In the genomic region with DNA sequence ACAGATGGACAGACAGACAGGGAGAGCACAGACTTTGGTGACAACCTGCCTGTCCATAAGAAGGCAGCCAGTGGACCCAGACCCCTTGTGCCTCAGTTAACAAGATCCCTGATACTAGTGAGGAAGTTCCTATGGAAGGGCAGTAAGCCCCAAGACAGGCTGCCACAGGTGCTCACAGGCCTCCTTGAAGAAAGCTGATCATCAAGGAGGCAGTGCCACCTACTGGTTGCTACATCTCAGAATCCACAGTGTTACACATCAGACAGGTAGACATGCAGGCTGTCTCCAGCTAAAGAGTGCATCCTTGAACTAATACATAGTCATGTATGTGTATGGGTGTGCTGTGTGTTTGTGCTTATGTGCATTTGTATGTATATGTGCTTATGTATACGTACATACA, we compare ENCODE assay signal across 9 mouse cellular contexts. TPM values are rescaled to one million over a fixed set of nuclear protein-coding genes. Genes with fewer than 3 reads are reported as not detected.
A peak's percentile ranks its signal among the peaks of the same experiment; 100 is the strongest.
DNase-seq lines count a peak whose midpoint lies in the region; ATAC-seq and TF ChIP-seq lines count a peak whose summit lies in the region.
"Had no signal": no experiment of that assay in that cellular context is flagged by ENCODE, and none has a peak within 500 bp of the region (broad histone marks: within the 10 kb centered on the region; RNA-seq: fewer than 3 reads in every experiment).

No protein-coding gene starts in this region.

- no peaks in the 10 kb centered on the region for H3K9me3 ChIP-seq in G1E (replicated peaks)
- no peaks in the 10 kb centered on the region for H3K9me3 ChIP-seq in kidney, postnatal 0 days (replicated peaks; ENCODE audit: low read length)
- no peaks in the 10 kb centered on the region for H3K9me3 ChIP-seq in liver, postnatal 0 days (ENCODE audit: low read length)
- H3K9me3 ChIP-seq: heart, embryonic 13.5 days had no signal

- H3K27me3 ChIP-seq in G1E (ENCODE audit: insufficient read depth, low read length), result no peaks in the 10 kb centered on the region
- H3K27me3 ChIP-seq in kidney, postnatal 0 days (ENCODE audit: insufficient read depth, low read length), result no peaks in the 10 kb centered on the region
- no peaks in the 10 kb centered on the region for H3K27me3 ChIP-seq in liver, postnatal 0 days (ENCODE audit: insufficient read depth, low read length)
- H3K27me3 ChIP-seq: heart, embryonic 13.5 days had no signal

- 80% methylated on average over 1 of the region's 1 CpGs for WGBS in kidney, postnatal 0 days
- 89% methylated on average over 1 of the region's 1 CpGs for WGBS in liver, postnatal 0 days (ENCODE audit: insufficient replicate concordance)

- H3K9ac ChIP-seq in kidney, postnatal 0 days (ENCODE audit: low read depth, low read length), result no peak overlapping the region
- no peak overlapping the region for H3K9ac ChIP-seq in liver, postnatal 0 days (replicated peaks)
- H3K9ac ChIP-seq: heart, embryonic 13.5 days had no signal

- H3K4me2 ChIP-seq in kidney, postnatal 0 days (ENCODE audit: low read length), result no peak overlapping the region
- no peak overlapping the region for H3K4me2 ChIP-seq in liver, postnatal 0 days (ENCODE audit: low read depth, low read length)
- H3K4me2 ChIP-seq: heart, embryonic 13.5 days had no signal

- no peak; the same call in 1 of the 2 replicates for TF ChIP-seq CTCF in G1E (IDR thresholded peaks at IDR 0.05; ENCODE audit: low read depth, low read length)
- peak; percentile 84 for TF ChIP-seq CTCF in kidney, postnatal 0 days (IDR thresholded peaks at IDR 0.05; ENCODE audit: low read depth)
- peak; percentile 86 for TF ChIP-seq CTCF in liver, postnatal 0 days (IDR thresholded peaks at IDR 0.05; ENCODE audit: low read depth)

- H3K4me1 ChIP-seq in G1E (ENCODE audit: insufficient read depth, low read depth, low read length), result no peaks in the 10 kb centered on the region
- no peaks in the 10 kb centered on the region for H3K4me1 ChIP-seq in kidney, postnatal 0 days (replicated peaks; ENCODE audit: insufficient read depth, low read length)
- no peaks in the 10 kb centered on the region for H3K4me1 ChIP-seq in liver, postnatal 0 days (ENCODE audit: insufficient read depth)

- no peak overlapping the region for H3K4me3 ChIP-seq in G1E (ENCODE audit: low read depth, low read length)
- H3K4me3 ChIP-seq in kidney, postnatal 0 days (replicated peaks; ENCODE audit: low read depth, low read length), result no peak overlapping the region
- H3K4me3 ChIP-seq in liver, postnatal 0 days (ENCODE audit: low read depth, low read length), result no peak overlapping the region
- H3K4me3 ChIP-seq: heart, embryonic 13.5 days had no signal

- no peak for TF ChIP-seq EP300 in liver, postnatal 0 days (IDR thresholded peaks at IDR 0.05; ENCODE audit: low read depth)

- H3K36me3 ChIP-seq in G1E (replicated peaks), result peaks cover 94% of the 10 kb centered on the region
- peaks cover 16% of the 10 kb centered on the region; the same call in 1 of the 2 replicates for H3K36me3 ChIP-seq in kidney, postnatal 0 days (ENCODE audit: insufficient read depth, low read length)
- peaks cover 35% of the 10 kb centered on the region for H3K36me3 ChIP-seq in liver, postnatal 0 days (replicated peaks; ENCODE audit: insufficient read depth, low read length)

- DNase-seq in 416B (ENCODE audit: low read depth), result peak; percentile 76
- peak; percentile 14 for DNase-seq in G1E (ENCODE audit: low spot score)
- peak; percentile 39 for DNase-seq in cerebellum, adult 9-11 months
- peak; percentile 47 to 78 for DNase-seq in frontal cortex, postnatal 36 days (ENCODE audit: low spot score in 2 of 2)
- DNase-seq in kidney, postnatal 0 days (ENCODE audit: low spot score), result peak; percentile 75
- peak; percentile 56 for DNase-seq in liver, postnatal 0 days
- peak; percentile 33 for DNase-seq in ovary, postnatal 14 days (ENCODE audit: low spot score)
- peak; percentile 86 for DNase-seq in thymus, postnatal 4 days

- no peak for ATAC-seq in G1E (ENCODE audit: extremely low read depth, insufficient number of reproducible peaks, low FRiP score, poor library complexity, severe bottlenecking)
- no peak for ATAC-seq in kidney, postnatal 0 days (replicated peaks; ENCODE audit: low FRiP score, low read depth)
- peak; percentile 38; the same call in 1 of the 2 replicates for ATAC-seq in liver, postnatal 0 days

- no peak overlapping the region for H3K27ac ChIP-seq in kidney, postnatal 0 days
- no peak overlapping the region for H3K27ac ChIP-seq in liver, postnatal 0 days (ENCODE audit: low read depth)
- H3K27ac ChIP-seq: heart, embryonic 13.5 days had no signal

RNA-seq across cellular contexts. Expression of gene Mad1l1, which starts 29.2 kb away (rescaled TPM):
- total RNA-seq in G1E (2014; fragmentation: Nextera tagmentation) (26.4 and 28.9 TPM in 2 replicates), G1E (2017) (45.9 and 46.4 TPM in 2 replicates)
- polyA plus RNA-seq in G1E (2012), result 23.1 and 28.0 TPM in 2 replicates
- polyA plus RNA-seq in kidney, postnatal 0 days (2015; fragmentation: Nextera tagmentation; extraction: Ambion mirVana), result 25.8 and 31.5 TPM in 2 replicates
- 16.4 and 17.0 TPM in 2 replicates for polyA plus RNA-seq in liver, postnatal 0 days (2015; fragmentation: Nextera tagmentation; extraction: Ambion mirVana)

RNA-seq across cellular contexts. Expression of gene Nudt1, which starts 29.3 kb away (rescaled TPM):
- total RNA-seq in G1E (2014; fragmentation: Nextera tagmentation) (6.2 and 8.9 TPM in 2 replicates), G1E (2017) (30.1 and 34.4 TPM in 2 replicates)
- polyA plus RNA-seq in G1E (2012), result 8.3 and 13.1 TPM in 2 replicates
- polyA plus RNA-seq in kidney, postnatal 0 days (2015; fragmentation: Nextera tagmentation; extraction: Ambion mirVana), result 39.9 and 42.1 TPM in 2 replicates
- polyA plus RNA-seq in liver, postnatal 0 days (2015; fragmentation: Nextera tagmentation; extraction: Ambion mirVana), result 18.1 and 18.6 TPM in 2 replicates

RNA-seq across cellular contexts. Expression of gene Mrm2, which starts 39.5 kb away (rescaled TPM):
- total RNA-seq in G1E (2014; fragmentation: Nextera tagmentation) (4.8 and 4.9 TPM in 2 replicates), G1E (2017) (8.2 and 8.5 TPM in 2 replicates)
- polyA plus RNA-seq in G1E (2012), result 11.0 and 13.6 TPM in 2 replicates
- polyA plus RNA-seq in kidney, postnatal 0 days (2015; fragmentation: Nextera tagmentation; extraction: Ambion mirVana), result 17.2 and 17.3 TPM in 2 replicates
- 7.2 and 8.1 TPM in 2 replicates for polyA plus RNA-seq in liver, postnatal 0 days (2015; fragmentation: Nextera tagmentation; extraction: Ambion mirVana)

Comparison
In these comparisons a context has a peak if more than half of its experiments do, and no peak if none do; other contexts are left out.
1. DNase-seq: peak in every context shown above with its lines; median percentile 86 in thymus, postnatal 4 days; 76 in 416B; 75 in kidney, postnatal 0 days; 62 in frontal cortex, postnatal 36 days; 56 in liver, postnatal 0 days; 39 in cerebellum, adult 9-11 months; 33 in ovary, postnatal 14 days; 14 in G1E.